Mouse (Mus musculus) hindbrain, embryonic 11.5 days (tissue): ENCODE measurements around the gene Chaf1a. TPM values are rescaled to one million over a fixed set of nuclear protein-coding genes. Genes with fewer than 3 reads are reported as not detected.
A peak's percentile ranks its signal among the peaks of the same experiment; 100 is the strongest.
"Not testable (repeated sequence)": the region's sequence is repeated elsewhere in the genome, so short reads cannot be mapped to it uniquely, and the experiment has no call there.

Experiments used
- ATAC-seq: fragments of 200-750 bp; cut with Nextera tagmentation; 2 replicates; pipeline ENCODE4 v1.8.0; 2017; ENCODE audit warnings: mild to moderate bottlenecking, moderate TSS enrichment, moderate library complexity; ENCODE audit not compliant: low FRiP score
- DNase-seq: peaks from one replicate; pipeline ENCODE4 v3.0.0-alpha.2; 2015; ENCODE audit warnings: low spot score
- H3K27ac ChIP-seq: fragments of 300-500 bp; sonication (generic); 2 replicates; pipeline ENCODE4 v1.5.1; 2014; ENCODE audit warnings: mild to moderate bottlenecking, low read depth, low read length
- H3K27me3 ChIP-seq: fragments of 300-500 bp; sonication (generic); 2 replicates; pipeline ENCODE4 v1.6.1; 2014; ENCODE audit warnings: mild to moderate bottlenecking, low read length, moderate library complexity, mixed read lengths; ENCODE audit not compliant: control insufficient read depth, insufficient read depth
- H3K36me3 ChIP-seq: fragments of 300-500 bp; sonication (generic); 2 replicates; pipeline ENCODE4 v1.6.1; 2014; ENCODE audit warnings: mild to moderate bottlenecking, low read length, moderate library complexity, mixed read lengths; ENCODE audit not compliant: control insufficient read depth, insufficient read depth
- H3K4me1 ChIP-seq: fragments of 300-500 bp; sonication (generic); replicated peaks from 2 replicates; pipeline ENCODE4 v1.6.1; 2014; ENCODE audit warnings: low read length, mixed read lengths; ENCODE audit not compliant: control insufficient read depth, insufficient read depth
- H3K4me2 ChIP-seq: fragments of 300-500 bp; sonication (generic); replicated peaks from 2 replicates; pipeline ENCODE4 v1.6.1; 2014; ENCODE audit warnings: mild to moderate bottlenecking, low read depth, low read length
- H3K4me3 ChIP-seq: fragments of 300-500 bp; sonication (generic); 2 replicates; pipeline ENCODE4 v1.5.1; 2014; ENCODE audit warnings: low read depth, low read length
- H3K9ac ChIP-seq: fragments of 300-500 bp; sonication (generic); 2 replicates; pipeline ENCODE4 v1.6.1; 2014; ENCODE audit warnings: low read depth, low read length
- H3K9me3 ChIP-seq: fragments of 300-500 bp; sonication (generic); 2 replicates; pipeline ENCODE4 v1.6.1; 2016; ENCODE audit warnings: low read length; ENCODE audit not compliant: control insufficient read depth
- WGBS: fragments of 180-500 bp; shearing (Covaris S2); extraction: QIAGEN DNeasy Blood & Tissue Kit; methylation state at CpG from one replicate; pipeline ENCODE4 v1.1.7; 2014; 5-methylcytosine and 5-hydroxymethylcytosine counted together
- polyA plus RNA-seq: library from polyadenylated mRNA; unstranded; fragments of >200 nt; fragmentation: Nextera tagmentation; extraction: Ambion mirVana; gene quantifications from 2 replicates; pipeline ENCODE4 v1.2.1, GENCODE M21; 2014

The Chaf1a gene
- polyA plus RNA-seq, 1 experiment from 2014 or later: 16.1 TPM

- not testable (repeated sequence) for DNase-seq, H3K4me1 ChIP-seq, H3K9me3 ChIP-seq, H3K27ac ChIP-seq, H3K4me3 ChIP-seq, ATAC-seq, H3K4me2 ChIP-seq, H3K27me3 ChIP-seq, H3K9ac ChIP-seq
- WGBS: 83% methylated on average over 6 of the region's 6 CpGs
- H3K36me3 ChIP-seq: peaks cover 23% of the 10 kb centered on the region
Measured at GRCm38 (mm10) chr17:56065715-56066114, 25.5 kb downstream of the Chaf1a start.

DNA sequence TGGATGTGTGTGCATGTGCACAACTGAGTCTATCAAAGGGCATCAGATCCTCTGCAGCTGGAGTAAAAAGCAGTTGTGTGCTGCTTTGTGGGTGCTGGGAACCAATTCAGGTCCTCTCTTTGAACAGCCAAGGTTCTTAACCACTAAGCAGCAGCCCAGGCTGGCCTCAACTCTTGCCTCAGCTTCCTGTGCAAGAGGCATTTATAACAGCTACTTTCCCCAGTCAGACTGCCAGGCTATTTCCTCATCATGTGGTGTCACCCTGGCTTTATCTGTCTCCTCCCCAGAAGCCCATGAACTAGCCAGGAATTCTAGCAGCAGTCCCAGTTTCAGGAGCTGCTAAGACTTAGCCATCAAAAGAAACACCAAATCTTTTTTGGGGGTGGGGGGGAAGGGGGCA lies 26.2 kb downstream of the Chaf1a start:
- Histone ChIP-seq H3K4me3 (no peak overlapping the region), H3K4me1 (no peaks in the 10 kb centered on the region), H3K9me3 (no peaks in the 10 kb centered on the region), H3K4me2 (no peak overlapping the region), H3K27ac (no peak overlapping the region), H3K9ac (no peak overlapping the region), H3K36me3 (peaks cover 26% of the 10 kb centered on the region), H3K27me3 (no peaks in the 10 kb centered on the region)
- DNase-seq (no peak), ATAC-seq (no peak)

- DNase-seq (no peak), ATAC-seq (no peak)
- Histone ChIP-seq H3K27ac (no peak overlapping the region), H3K4me3 (no peak overlapping the region), H3K9ac (no peak overlapping the region), H3K36me3 (peaks cover 22% of the 10 kb centered on the region), H3K4me2 (no peak overlapping the region), H3K9me3 (no peaks in the 10 kb centered on the region), H3K4me1 (peaks cover 2% of the 10 kb centered on the region; the same call in 1 of the 2 replicates), H3K27me3 (no peaks in the 10 kb centered on the region)
- WGBS: 95% methylated on average over 14 of the region's 14 CpGs
Measured at GRCm38 (mm10) chr17:56069066-56069465, 28.8 kb downstream of the Chaf1a start.

GRCm38 (mm10) chr17:56071126-56071525 lies 30.9 kb downstream of the Chaf1a start:
- Histone ChIP-seq H3K27me3 (no peaks in the 10 kb centered on the region), H3K4me1 (peaks cover 3% of the 10 kb centered on the region; the same call in 1 of the 2 replicates), H3K27ac (no peak overlapping the region), H3K4me3 (no peak overlapping the region), H3K9me3 (no peaks in the 10 kb centered on the region), H3K36me3 (peaks cover 18% of the 10 kb centered on the region), H3K4me2 (no peak overlapping the region), H3K9ac (no peak overlapping the region)
- ATAC-seq (no peak), DNase-seq (no peak)

DNA sequence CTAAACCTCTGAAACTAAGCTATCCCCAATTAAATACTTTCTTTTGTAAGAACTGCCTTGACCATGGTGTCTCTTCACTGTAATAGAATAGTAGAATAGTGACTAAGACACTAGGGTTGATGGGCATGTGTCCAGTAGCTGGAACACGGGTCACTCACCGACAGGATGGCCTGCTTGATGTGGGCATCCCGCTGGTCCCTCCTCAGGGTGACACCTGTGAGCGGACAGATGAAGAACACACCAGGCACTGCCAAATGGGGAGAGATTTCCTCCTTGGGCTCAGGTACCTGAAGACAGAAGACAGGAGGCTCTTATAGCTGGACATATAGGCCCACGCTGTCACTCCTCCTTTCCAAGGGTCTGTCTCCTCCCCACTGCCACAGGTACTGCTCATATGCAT lies 32.0 kb downstream of the Chaf1a start:
- peaks cover 3% of the 10 kb centered on the region; the same call in 1 of the 2 replicates for H3K4me1 ChIP-seq
- no peak overlapping the region for H3K9ac ChIP-seq
- DNase-seq (no peak), ATAC-seq (no peak)
- H3K36me3 ChIP-seq: peaks cover 17% of the 10 kb centered on the region
- WGBS: 94% methylated on average over 5 of the region's 5 CpGs
- no peak overlapping the region for H3K4me2 ChIP-seq
- H3K27me3 ChIP-seq: no peaks in the 10 kb centered on the region
- H3K27ac ChIP-seq: no peak overlapping the region
- H3K9me3 ChIP-seq: no peaks in the 10 kb centered on the region
- no peak overlapping the region for H3K4me3 ChIP-seq

GRCm38 (mm10) chr17:56074097-56074826 lies 34.0 kb downstream of the Chaf1a start:
- Histone ChIP-seq H3K4me1 (peaks cover 3% of the 10 kb centered on the region; the same call in 1 of the 2 replicates), H3K27ac (peak overlapping the region; percentile 91), H3K9ac (peak overlapping the region; percentile 79), H3K36me3 (peaks cover 7% of the 10 kb centered on the region), H3K4me3 (peak overlapping the region; percentile 70), H3K9me3 (no peaks in the 10 kb centered on the region), H3K27me3 (no peaks in the 10 kb centered on the region), H3K4me2 (peak overlapping the region; percentile 66)
- DNase-seq (peak; percentile 89), ATAC-seq (peak; percentile 31)
- 8% methylated on average over 22 of the region's 22 CpGs for WGBS

- H3K36me3 ChIP-seq: peaks cover 4% of the 10 kb centered on the region
- H3K9me3 ChIP-seq: no peaks in the 10 kb centered on the region
- DNase-seq (peak; percentile 98), ATAC-seq (peak; percentile 54)
- H3K4me2 ChIP-seq: peak within 1 kb of the TSS; percentile 66
- peaks cover 3% of the 10 kb centered on the region; the same call in 1 of the 2 replicates for H3K4me1 ChIP-seq
- H3K27me3 ChIP-seq: no peaks in the 10 kb centered on the region
- peak within 1 kb of the TSS; percentile 79 for H3K9ac ChIP-seq
- under 1% methylated on average over 35 of the region's 35 CpGs for WGBS
- peak within 1 kb of the TSS; percentile 70 for H3K4me3 ChIP-seq
- H3K27ac ChIP-seq: peak within 1 kb of the TSS; percentile 91
Measured at GRCm38 (mm10) chr17:56074827-56075208, 34.6 kb downstream of the Chaf1a start, which contains the start of gene Ubxn6. Ubxn6 (minus strand) TSS chr17:56075028.

- Histone ChIP-seq H3K4me1 (peaks cover 5% of the 10 kb centered on the region), H3K9me3 (no peaks in the 10 kb centered on the region), H3K4me2 (no peak overlapping the region), H3K27me3 (no peaks in the 10 kb centered on the region), H3K9ac (no peak overlapping the region), H3K4me3 (no peak overlapping the region), H3K27ac (no peak overlapping the region), H3K36me3 (no peaks in the 10 kb centered on the region)
- 90% methylated on average over 5 of the region's 5 CpGs for WGBS
- ATAC-seq (no peak), DNase-seq (no peak)
Measured at GRCm38 (mm10) chr17:56077523-56077922, 37.3 kb downstream of the Chaf1a start.

DNA sequence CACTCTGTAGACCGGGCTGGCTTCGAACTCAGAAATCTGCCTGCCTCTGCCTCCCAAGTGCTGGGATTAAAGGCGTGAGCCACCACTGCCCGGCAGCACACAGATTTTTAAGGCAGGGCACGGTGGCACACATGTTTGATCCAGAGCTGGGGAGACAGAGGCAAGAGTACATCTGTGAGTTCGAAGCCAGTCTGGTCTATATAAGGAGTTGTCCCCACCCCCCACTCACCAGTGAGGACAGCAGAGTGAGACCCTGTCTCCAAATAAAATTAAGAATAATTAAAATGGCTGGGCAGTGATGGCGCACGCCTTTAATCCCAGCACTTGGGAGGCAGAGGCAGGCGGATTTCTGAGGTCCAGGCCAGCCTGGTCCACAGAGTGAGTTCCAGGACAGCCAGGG lies 38.1 kb downstream of the Chaf1a start:
- not testable (repeated sequence) for H3K4me3 ChIP-seq, H3K36me3 ChIP-seq, ATAC-seq, H3K4me1 ChIP-seq, H3K27ac ChIP-seq, H3K9ac ChIP-seq, H3K27me3 ChIP-seq, H3K9me3 ChIP-seq, DNase-seq
- WGBS: 67% methylated on average over 9 of the region's 9 CpGs
- 0 out of 2 replicates have a peak overlapping the region, but pooled peaks have one; percentile 17 for H3K4me2 ChIP-seq
